Mouse (Mus musculus) embryonic facial prominence, embryonic 15.5 days (tissue): ENCODE measurements around the gene Scaf11. TPM values are rescaled to one million over a fixed set of nuclear protein-coding genes. Genes with fewer than 3 reads are reported as not detected.

Source experiments
- ATAC-seq: fragments of 200-750 bp; cut with Nextera tagmentation; 2 replicates; pipeline ENCODE4 v1.8.0; 2017; ENCODE audit warnings: low read depth, moderate TSS enrichment; ENCODE audit not compliant: insufficient number of reproducible peaks, low FRiP score, low TSS enrichment
- H3K27ac ChIP-seq: fragments of 300-500 bp; sonication (generic); replicated peaks from 2 replicates; pipeline ENCODE4 v1.5.1; 2015; ENCODE audit warnings: mild to moderate bottlenecking, inconsistent platforms
- H3K27me3 ChIP-seq: fragments of 300-500 bp; sonication (generic); 2 replicates; pipeline ENCODE4 v1.6.1; 2015; ENCODE audit warnings: inconsistent platforms
- H3K36me3 ChIP-seq: fragments of 300-500 bp; sonication (generic); 2 replicates; pipeline ENCODE4 v1.6.1; 2015; ENCODE audit warnings: mild to moderate bottlenecking, inconsistent platforms
- H3K4me1 ChIP-seq: fragments of 300-500 bp; sonication (generic); 2 replicates; pipeline ENCODE4 v1.6.1; 2015; ENCODE audit warnings: inconsistent platforms
- H3K4me2 ChIP-seq: fragments of 300-500 bp; sonication (generic); replicated peaks from 2 replicates; pipeline ENCODE4 v1.6.1; 2015; ENCODE audit warnings: mild to moderate bottlenecking, inconsistent platforms
- H3K4me3 ChIP-seq: fragments of 300-500 bp; sonication (generic); replicated peaks from 2 replicates; pipeline ENCODE4 v1.5.1; 2015; ENCODE audit warnings: mild to moderate bottlenecking, inconsistent platforms
- H3K9ac ChIP-seq: fragments of 300-500 bp; sonication (generic); 2 replicates; pipeline ENCODE4 v1.6.1; 2015; ENCODE audit warnings: inconsistent platforms
- H3K9me3 ChIP-seq: fragments of 300-500 bp; sonication (generic); replicated peaks from 2 replicates; pipeline ENCODE4 v1.6.1; 2016; ENCODE audit warnings: inconsistent platforms
- WGBS: fragments of 180-500 bp; shearing (Covaris S2); methylation state at CpG from one replicate; pipeline ENCODE4 v1.1.7; 2015; 5-methylcytosine and 5-hydroxymethylcytosine counted together
- polyA plus RNA-seq: library from polyadenylated mRNA; unstranded; fragments of >200 nt; fragmentation: Nextera tagmentation; extraction: Ambion mirVana; gene quantifications from 2 replicates; pipeline ENCODE4 v1.2.1, GENCODE M21; 2015

The Scaf11 gene
- polyA plus RNA-seq, 1 experiment from 2014 or later, result 80.6 TPM

- Histone ChIP-seq H3K36me3 (no peaks in the 10 kb centered on the region), H3K4me2 (no peak overlapping the region), H3K27ac (no peak overlapping the region), H3K27me3 (no peaks in the 10 kb centered on the region), H3K9me3 (no peaks in the 10 kb centered on the region), H3K4me1 (peaks cover 16% of the 10 kb centered on the region), H3K9ac (no peak overlapping the region), H3K4me3 (no peak overlapping the region)
- 91% methylated on average over 3 of the region's 3 CpGs for WGBS
- ATAC-seq, result no peak
Measured at GRCm38 (mm10) chr15:96462611-96463010, 2.0 kb upstream of the Scaf11 start.

DNA sequence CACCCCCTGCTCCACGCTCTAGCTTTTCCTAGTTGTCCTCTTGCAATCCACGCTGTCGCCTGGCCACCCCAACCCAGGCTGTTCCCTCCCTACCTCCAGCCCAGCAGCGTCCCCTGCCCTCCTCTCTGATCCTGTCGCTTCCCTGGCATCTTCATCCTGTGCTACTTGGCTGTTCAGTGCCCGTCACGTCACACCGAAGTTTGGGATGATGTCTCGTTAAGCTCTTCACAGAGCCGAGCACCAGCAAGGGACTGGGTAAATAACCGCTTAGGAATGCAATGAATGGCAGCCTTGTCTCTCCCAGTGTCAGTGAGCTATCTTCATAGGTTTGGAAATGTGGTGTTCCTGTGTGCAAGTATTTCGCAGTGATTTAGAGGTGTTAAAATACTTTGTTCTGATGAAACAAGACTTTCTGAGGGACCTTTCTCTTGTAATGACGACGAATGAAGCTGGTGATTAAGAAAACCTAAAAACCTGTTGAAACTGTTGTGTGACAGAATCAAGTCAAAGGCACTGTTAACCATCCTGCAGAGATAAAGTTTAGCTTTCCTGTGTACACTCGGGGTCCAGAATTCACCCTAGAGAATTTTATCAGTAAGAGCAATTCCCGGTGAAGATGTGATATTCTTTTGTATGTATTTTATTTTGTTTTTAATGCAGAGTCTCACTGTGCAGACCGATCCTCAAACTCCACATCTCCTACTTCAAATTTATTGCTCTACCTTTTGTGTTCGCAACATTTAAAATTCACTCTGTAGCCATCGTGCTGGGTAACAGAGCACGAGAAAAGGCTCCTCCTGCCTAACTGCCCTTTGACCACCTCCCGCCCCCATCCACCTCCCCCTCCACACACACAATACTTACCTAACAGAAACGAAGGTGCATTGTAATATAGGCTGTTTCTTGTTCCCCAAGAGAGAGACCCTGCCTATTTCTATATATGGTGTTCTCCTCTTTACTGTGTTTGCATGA lies 1.2 kb upstream of the Scaf11 start:
- Histone ChIP-seq H3K9me3 (no peaks in the 10 kb centered on the region), H3K4me2 (peak overlapping the region; percentile 83), H3K4me1 (peaks cover 16% of the 10 kb centered on the region), H3K27me3 (no peaks in the 10 kb centered on the region), H3K9ac (peak overlapping the region; percentile 74), H3K4me3 (peak overlapping the region; percentile 86), H3K36me3 (no peaks in the 10 kb centered on the region; the same call in 1 of the 2 replicates), H3K27ac (peak overlapping the region; percentile 98)
- WGBS, result 12% methylated on average over 22 of the region's 22 CpGs
- ATAC-seq, result 0 out of 2 replicates have a peak, but pooled peaks have one; percentile 2

DNA sequence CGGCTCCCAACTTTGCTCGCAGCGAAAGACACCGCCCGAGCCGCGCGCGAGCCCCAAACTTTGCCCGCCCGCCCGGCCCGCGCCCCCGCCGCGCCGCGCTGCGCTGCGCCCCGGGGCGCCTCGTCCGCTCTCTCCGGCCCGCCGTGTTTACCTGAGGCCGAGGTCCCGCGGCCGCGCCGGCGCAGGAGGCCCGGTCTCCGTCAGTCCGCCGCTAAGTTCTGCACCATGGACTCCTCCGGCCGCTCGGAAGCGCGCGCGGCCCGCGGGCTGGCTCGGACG lies 253 bp downstream of the Scaf11 start:
- peak overlapping the region; percentile 86 for H3K4me3 ChIP-seq
- H3K36me3 ChIP-seq, result no peaks in the 10 kb centered on the region; the same call in 1 of the 2 replicates
- no peak; the same call in 1 of the 2 replicates for ATAC-seq
- under 1% methylated on average over 29 of the region's 50 CpGs for WGBS
- H3K9ac ChIP-seq, result peak overlapping the region; percentile 99
- peak overlapping the region; percentile 46 for H3K4me2 ChIP-seq
- H3K27me3 ChIP-seq, result no peaks in the 10 kb centered on the region
- H3K9me3 ChIP-seq, result no peaks in the 10 kb centered on the region
- peak overlapping the region; percentile 99 for H3K27ac ChIP-seq
- peaks cover 16% of the 10 kb centered on the region for H3K4me1 ChIP-seq

DNA sequence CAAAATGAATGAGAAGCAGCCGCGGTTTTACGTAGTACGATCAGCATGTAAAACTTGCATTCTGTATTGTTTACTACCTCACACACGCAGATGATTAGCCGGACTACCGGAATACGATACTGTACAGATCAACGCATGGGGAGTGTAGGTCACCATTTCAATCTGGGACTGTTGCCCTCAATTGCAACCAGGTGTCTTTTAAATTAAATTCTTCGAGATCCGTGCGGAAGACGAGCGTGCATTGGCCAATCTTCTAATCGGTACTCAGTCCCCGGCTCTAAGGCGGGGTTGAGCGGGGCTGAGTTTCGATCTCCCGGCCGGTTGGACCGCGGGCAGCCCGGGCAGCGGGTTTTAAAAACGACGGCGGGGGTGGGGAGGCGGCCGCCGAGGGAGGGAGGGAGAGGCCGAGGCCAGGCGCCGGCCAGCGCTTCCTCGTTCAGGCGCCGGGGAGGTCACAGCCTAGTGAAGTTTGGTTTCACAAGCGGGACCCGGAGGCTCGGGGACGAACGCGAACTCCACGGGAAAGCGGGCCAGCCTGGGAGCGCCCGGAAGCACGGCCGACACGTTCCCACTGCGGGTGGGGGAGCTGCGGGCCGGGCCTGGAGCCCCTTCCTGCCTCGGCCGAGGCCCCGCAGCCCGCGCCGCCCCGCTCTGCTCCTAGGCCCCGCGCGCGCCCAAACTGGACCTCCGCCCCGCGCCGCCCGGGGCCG lies 747 bp downstream of the Scaf11 start:
- ATAC-seq, result peak; percentile 15
- Histone ChIP-seq H3K9ac (peak overlapping the region; percentile 99), H3K4me2 (peak overlapping the region; percentile 46), H3K4me1 (peaks cover 16% of the 10 kb centered on the region), H3K27ac (peak overlapping the region; percentile 99), H3K36me3 (no peaks in the 10 kb centered on the region; the same call in 1 of the 2 replicates), H3K4me3 (peak overlapping the region; percentile 86), H3K27me3 (no peaks in the 10 kb centered on the region), H3K9me3 (no peaks in the 10 kb centered on the region)
- under 1% methylated on average over 65 of the region's 71 CpGs for WGBS

GRCm38 (mm10) chr15:96458273-96458672 lies 2.4 kb downstream of the Scaf11 start:
- H3K27me3 ChIP-seq, result no peaks in the 10 kb centered on the region
- no peak overlapping the region for H3K27ac ChIP-seq
- no peaks in the 10 kb centered on the region; the same call in 1 of the 2 replicates for H3K36me3 ChIP-seq
- no peak overlapping the region for H3K4me3 ChIP-seq
- no peak overlapping the region for H3K9ac ChIP-seq
- no peak for ATAC-seq
- H3K4me2 ChIP-seq, result no peak overlapping the region
- no peaks in the 10 kb centered on the region for H3K9me3 ChIP-seq
- peaks cover 16% of the 10 kb centered on the region for H3K4me1 ChIP-seq
- 92% methylated on average over 3 of the region's 3 CpGs for WGBS

DNA sequence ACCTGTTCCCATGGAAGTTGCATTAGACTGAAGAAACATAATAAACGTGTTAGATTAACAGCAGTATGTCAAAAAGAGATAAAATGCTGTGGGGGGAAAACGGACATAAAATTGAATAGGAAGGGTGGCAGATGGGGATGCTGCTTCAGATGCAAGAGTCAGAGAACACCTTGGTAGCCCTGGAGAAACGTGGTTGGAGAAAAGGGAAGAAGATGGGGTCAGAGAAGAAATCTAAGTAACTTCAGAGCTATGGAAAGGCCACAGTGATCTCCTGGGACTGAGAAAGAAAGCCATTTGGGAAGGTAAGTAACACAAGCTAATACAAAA lies 3.3 kb downstream of the Scaf11 start:
- no peak for ATAC-seq
- no peaks in the 10 kb centered on the region for H3K9me3 ChIP-seq
- no peaks in the 10 kb centered on the region; the same call in 1 of the 2 replicates for H3K36me3 ChIP-seq
- WGBS, result 73% methylated on average over 3 of the region's 3 CpGs
- H3K27me3 ChIP-seq, result no peaks in the 10 kb centered on the region
- peaks cover 16% of the 10 kb centered on the region for H3K4me1 ChIP-seq
- no peak overlapping the region for H3K4me2 ChIP-seq
- no peak overlapping the region for H3K9ac ChIP-seq
- H3K4me3 ChIP-seq, result no peak overlapping the region
- no peak overlapping the region for H3K27ac ChIP-seq

- no peak overlapping the region for H3K27ac ChIP-seq
- peaks cover 11% of the 10 kb centered on the region for H3K4me1 ChIP-seq
- no peak for ATAC-seq
- WGBS, result 87% methylated on average over 5 of the region's 5 CpGs
- H3K27me3 ChIP-seq, result no peaks in the 10 kb centered on the region
- H3K4me3 ChIP-seq, result no peak overlapping the region
- no peak overlapping the region for H3K9ac ChIP-seq
- peaks cover 4% of the 10 kb centered on the region for H3K36me3 ChIP-seq
- no peaks in the 10 kb centered on the region for H3K9me3 ChIP-seq
- no peak overlapping the region for H3K4me2 ChIP-seq
Measured at GRCm38 (mm10) chr15:96456651-96457337, 3.8 kb downstream of the Scaf11 start.

DNA sequence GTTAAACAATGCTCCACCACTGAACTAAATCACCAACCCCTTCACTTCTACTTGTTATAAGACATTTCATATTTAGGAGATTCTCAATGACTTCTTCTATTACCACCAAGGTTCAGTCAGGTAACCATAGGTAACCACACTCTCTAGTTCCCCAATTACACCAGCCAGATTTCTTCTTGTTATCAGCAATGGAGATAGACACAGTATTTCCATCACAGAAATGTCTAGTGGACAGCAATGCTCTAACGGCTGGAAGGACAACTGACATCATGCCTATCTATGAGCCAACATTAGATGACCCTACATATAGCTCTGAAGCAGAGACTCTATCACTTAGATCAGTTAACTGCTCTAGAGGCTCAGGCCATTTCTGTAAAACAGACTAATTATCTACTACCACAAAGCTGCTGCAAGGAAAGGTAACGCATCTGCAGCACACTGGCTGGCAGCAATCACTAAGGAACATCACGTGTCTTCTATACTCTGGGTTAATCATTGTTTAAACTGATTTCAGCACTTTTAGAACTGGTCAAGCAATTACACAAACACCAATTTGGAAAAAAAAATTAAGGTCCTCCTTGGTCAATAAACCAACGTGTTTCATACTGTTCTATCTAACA lies 4.9 kb downstream of the Scaf11 start:
- Histone ChIP-seq H3K36me3 (peaks cover 8% of the 10 kb centered on the region), H3K9me3 (no peaks in the 10 kb centered on the region), H3K4me1 (peaks cover 9% of the 10 kb centered on the region; the same call in 1 of the 2 replicates), H3K27ac (no peak overlapping the region), H3K4me3 (no peak overlapping the region), H3K9ac (no peak overlapping the region), H3K27me3 (no peaks in the 10 kb centered on the region), H3K4me2 (no peak overlapping the region)
- ATAC-seq, result no peak
- 79% methylated on average over 4 of the region's 4 CpGs for WGBS

- H3K4me3 ChIP-seq, result no peak overlapping the region
- peaks cover 17% of the 10 kb centered on the region for H3K36me3 ChIP-seq
- no peaks in the 10 kb centered on the region for H3K9me3 ChIP-seq
- no peak overlapping the region for H3K27ac ChIP-seq
- no peak overlapping the region for H3K4me2 ChIP-seq
- WGBS, result 89% methylated on average over 1 of the region's 1 CpGs
- ATAC-seq, result no peak
- H3K9ac ChIP-seq, result no peak overlapping the region
- no peaks in the 10 kb centered on the region for H3K27me3 ChIP-seq
- H3K4me1 ChIP-seq, result peaks cover 4% of the 10 kb centered on the region; the same call in 1 of the 2 replicates
Measured at GRCm38 (mm10) chr15:96453346-96453745, 7.3 kb downstream of the Scaf11 start.

DNA sequence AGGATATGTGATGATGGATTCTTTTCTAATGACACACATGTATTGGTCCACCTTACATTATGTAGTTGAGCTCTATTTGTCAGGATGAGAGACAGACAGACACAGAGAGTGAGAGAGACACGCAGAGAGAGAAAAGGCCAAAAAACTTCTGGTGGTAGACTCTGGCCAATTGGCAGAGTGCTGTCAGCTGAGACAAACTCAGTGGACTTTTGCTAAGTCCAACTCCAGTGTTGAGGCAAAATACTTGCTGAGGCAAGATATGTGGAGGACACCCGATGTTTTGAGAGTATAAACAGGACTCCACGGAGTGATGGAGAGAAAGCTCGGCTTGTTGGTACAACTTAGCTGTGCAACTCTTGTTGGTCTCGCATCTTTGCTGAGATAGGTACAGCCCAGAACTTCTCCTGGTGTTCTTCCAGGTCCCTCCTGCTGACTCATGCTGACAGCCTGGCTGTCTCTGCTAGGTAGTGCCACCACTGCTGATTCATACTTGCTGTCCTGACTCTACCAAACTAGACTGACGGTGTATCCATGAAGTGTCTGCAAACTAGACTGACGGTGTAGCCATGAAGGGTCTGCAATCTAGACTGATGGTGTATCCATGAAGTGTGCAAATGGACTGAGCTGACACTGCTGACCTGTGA lies 11.9 kb downstream of the Scaf11 start:
- Histone ChIP-seq H3K27ac (no peak overlapping the region), H3K4me1 (no peaks in the 10 kb centered on the region), H3K27me3 (no peaks in the 10 kb centered on the region), H3K9ac (no peak overlapping the region), H3K9me3 (no peaks in the 10 kb centered on the region), H3K4me3 (no peak overlapping the region), H3K36me3 (peaks cover 28% of the 10 kb centered on the region), H3K4me2 (no peak overlapping the region)
- 90% methylated on average over 7 of the region's 7 CpGs for WGBS
- no peak for ATAC-seq
